Mouse (Mus musculus): ENCODE data around the gene Olfr195. TPM values are rescaled to one million over a fixed set of nuclear protein-coding genes. Genes with fewer than 3 reads are reported as not detected.
"Not testable (repeated sequence)": the region's sequence is repeated elsewhere in the genome, so short reads cannot be mapped to it uniquely, and the experiment has no call there.

Olfr195 gene
- not detected in 2 replicates for total RNA-seq (2014; rRNA removed)
- polyA plus RNA-seq (2015; fragmentation: Nextera tagmentation; extraction: Ambion mirVana) = not detected in 2 replicates

GRCm38 (mm10) chr16:59146746-59147145 lies at the start of gene Olfr195:
TSS of gene Olfr195 (plus strand) at chr16:59147046.
- no peak for DNase-seq (ENCODE audit: low spot score)
- no peaks in the 10 kb centered on the region for H3K27me3 ChIP-seq (ENCODE audit: insufficient read depth, low read length)
- no peak within 1 kb of the TSS for H3K4me2 ChIP-seq (ENCODE audit: low read depth, low read length)
- TF ChIP-seq CTCF (IDR thresholded peaks at IDR 0.05; ENCODE audit: low read depth) = no peak
- WGBS = 88% methylated on average over 1 of the region's 1 CpGs
- H3K27ac ChIP-seq = no peak within 1 kb of the TSS
- no peaks in the 10 kb centered on the region for H3K4me1 ChIP-seq (ENCODE audit: insufficient read depth, low read length)
- no peaks in the 10 kb centered on the region for H3K9me3 ChIP-seq (ENCODE audit: low read length)
- H3K4me3 ChIP-seq (ENCODE audit: low read length) = no peak within 1 kb of the TSS
- ATAC-seq = no peak
- H3K36me3 ChIP-seq (ENCODE audit: insufficient read depth, low read length) = no peaks in the 10 kb centered on the region
- H3K9ac ChIP-seq (replicated peaks; ENCODE audit: low read length) = no peak within 1 kb of the TSS

- 86% methylated on average over 2 of the region's 2 CpGs for WGBS
- H3K9me3 ChIP-seq (ENCODE audit: low read length) = no peaks in the 10 kb centered on the region
- TF ChIP-seq CTCF (IDR thresholded peaks at IDR 0.05; ENCODE audit: low read depth) = no peak
- H3K4me3 ChIP-seq (ENCODE audit: low read length) = no peak overlapping the region
- H3K27ac ChIP-seq = no peak overlapping the region
- no peaks in the 10 kb centered on the region for H3K36me3 ChIP-seq (ENCODE audit: insufficient read depth, low read length)
- ATAC-seq (no peak), DNase-seq (ENCODE audit: low spot score) (no peak)
- H3K4me1 ChIP-seq (ENCODE audit: insufficient read depth, low read length) = no peaks in the 10 kb centered on the region
- no peak overlapping the region for H3K4me2 ChIP-seq (ENCODE audit: low read depth, low read length)
- no peaks in the 10 kb centered on the region for H3K27me3 ChIP-seq (ENCODE audit: insufficient read depth, low read length)
- H3K9ac ChIP-seq (replicated peaks; ENCODE audit: low read length) = no peak overlapping the region
Measured at GRCm38 (mm10) chr16:59105312-59105711, 41.5 kb upstream of the Olfr195 start.

GRCm38 (mm10) chr16:59108522-59108921 lies 38.3 kb upstream of the Olfr195 start:
- H3K9ac ChIP-seq (replicated peaks; ENCODE audit: low read length); H3K9me3 ChIP-seq (ENCODE audit: low read length); ATAC-seq; H3K27ac ChIP-seq; H3K36me3 ChIP-seq (ENCODE audit: insufficient read depth, low read length); H3K4me3 ChIP-seq (ENCODE audit: low read length); H3K4me2 ChIP-seq (ENCODE audit: low read depth, low read length); H3K4me1 ChIP-seq (ENCODE audit: insufficient read depth, low read length); H3K27me3 ChIP-seq (ENCODE audit: insufficient read depth, low read length); DNase-seq (ENCODE audit: low spot score): not testable (repeated sequence)
- WGBS = 69% methylated on average over 5 of the region's 5 CpGs

GRCm38 (mm10) chr16:59111781-59112180 lies 35.1 kb upstream of the Olfr195 start, which contains the start of gene Olfr193:
TSS of gene Olfr193 (minus strand) at chr16:59111881.
- Histone ChIP-seq H3K27me3 (ENCODE audit: insufficient read depth, low read length) (no peaks in the 10 kb centered on the region), H3K27ac (no peak within 1 kb of the TSS), H3K36me3 (ENCODE audit: insufficient read depth, low read length) (no peaks in the 10 kb centered on the region), H3K9me3 (ENCODE audit: low read length) (no peaks in the 10 kb centered on the region), H3K4me1 (ENCODE audit: insufficient read depth, low read length) (no peaks in the 10 kb centered on the region), H3K9ac (replicated peaks; ENCODE audit: low read length) (no peak within 1 kb of the TSS), H3K4me2 (ENCODE audit: low read depth, low read length) (no peak within 1 kb of the TSS), H3K4me3 (ENCODE audit: low read length) (no peak within 1 kb of the TSS)
- no peak for TF ChIP-seq CTCF (IDR thresholded peaks at IDR 0.05; ENCODE audit: low read depth)
- 71% methylated on average over 1 of the region's 1 CpGs for WGBS
- ATAC-seq = no peak
- DNase-seq (ENCODE audit: low spot score) = no peak

GRCm38 (mm10) chr16:59120969-59121368 lies 25.9 kb upstream of the Olfr195 start, which contains the start of gene Olfr194:
TSS of gene Olfr194 (minus strand) at chr16:59121069.
- H3K9me3 ChIP-seq (ENCODE audit: low read length) = no peaks in the 10 kb centered on the region
- no peaks in the 10 kb centered on the region for H3K36me3 ChIP-seq (ENCODE audit: insufficient read depth, low read length)
- H3K4me2 ChIP-seq (ENCODE audit: low read depth, low read length) = no peak within 1 kb of the TSS
- no peak for ATAC-seq
- no peak for TF ChIP-seq CTCF (IDR thresholded peaks at IDR 0.05; ENCODE audit: low read depth)
- H3K4me3 ChIP-seq (ENCODE audit: low read length) = no peak within 1 kb of the TSS
- H3K27ac ChIP-seq = no peak within 1 kb of the TSS
- H3K4me1 ChIP-seq (ENCODE audit: insufficient read depth, low read length) = no peaks in the 10 kb centered on the region
- no peak within 1 kb of the TSS for H3K9ac ChIP-seq (replicated peaks; ENCODE audit: low read length)
- H3K27me3 ChIP-seq (ENCODE audit: insufficient read depth, low read length) = no peaks in the 10 kb centered on the region
- no peak for DNase-seq (ENCODE audit: low spot score)

- Histone ChIP-seq H3K9ac (replicated peaks; ENCODE audit: low read length) (no peak overlapping the region), H3K4me2 (ENCODE audit: low read depth, low read length) (no peak overlapping the region), H3K27ac (no peak overlapping the region), H3K4me3 (ENCODE audit: low read length) (no peak overlapping the region), H3K27me3 (ENCODE audit: insufficient read depth, low read length) (no peaks in the 10 kb centered on the region), H3K9me3 (ENCODE audit: low read length) (no peaks in the 10 kb centered on the region), H3K4me1 (ENCODE audit: insufficient read depth, low read length) (no peaks in the 10 kb centered on the region), H3K36me3 (ENCODE audit: insufficient read depth, low read length) (no peaks in the 10 kb centered on the region)
- ATAC-seq (no peak), DNase-seq (ENCODE audit: low spot score) (no peak)
- no peak for TF ChIP-seq CTCF (IDR thresholded peaks at IDR 0.05; ENCODE audit: low read depth)
- WGBS = 83% methylated on average over 1 of the region's 1 CpGs
Measured at GRCm38 (mm10) chr16:59130740-59131139, 16.1 kb upstream of the Olfr195 start.

GRCm38 (mm10) chr16:59141105-59141504 lies 5.7 kb upstream of the Olfr195 start:
- no peak overlapping the region for H3K4me3 ChIP-seq (ENCODE audit: low read length)
- no peak for TF ChIP-seq CTCF (IDR thresholded peaks at IDR 0.05; ENCODE audit: low read depth)
- no peak for DNase-seq (ENCODE audit: low spot score)
- H3K4me1 ChIP-seq (ENCODE audit: insufficient read depth, low read length) = no peaks in the 10 kb centered on the region
- no peak for ATAC-seq
- H3K27me3 ChIP-seq (ENCODE audit: insufficient read depth, low read length) = no peaks in the 10 kb centered on the region
- H3K27ac ChIP-seq = no peak overlapping the region
- no peaks in the 10 kb centered on the region for H3K9me3 ChIP-seq (ENCODE audit: low read length)
- H3K9ac ChIP-seq (replicated peaks; ENCODE audit: low read length) = no peak overlapping the region
- no peak overlapping the region for H3K4me2 ChIP-seq (ENCODE audit: low read depth, low read length)
- H3K36me3 ChIP-seq (ENCODE audit: insufficient read depth, low read length) = no peaks in the 10 kb centered on the region
